Mouse (Mus musculus): Measurements from ENCODE around the gene Cldn1.

DNA sequence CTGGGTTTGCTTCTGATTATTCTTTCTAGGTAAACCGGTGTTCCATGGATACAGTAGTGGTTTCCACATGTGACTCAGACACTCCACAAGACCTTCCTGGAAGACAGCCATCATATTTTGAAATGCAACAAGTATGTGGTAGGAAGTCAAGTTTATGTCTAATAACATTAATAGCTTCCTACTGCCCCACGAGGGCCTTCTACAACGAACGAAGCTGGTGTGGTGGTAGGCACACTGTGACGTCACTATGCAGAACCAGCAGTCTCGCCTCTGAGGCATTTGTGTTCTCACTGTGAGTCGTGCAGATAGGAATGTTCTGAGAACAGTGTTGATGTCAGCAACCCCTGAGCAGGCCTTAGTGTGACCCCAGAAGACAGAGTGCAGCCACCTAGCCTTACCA is 55.4 kb downstream of the Cldn1 start:
- no peak for TF ChIP-seq HCFC1 (IDR thresholded peaks at IDR 0.05; ENCODE audit: borderline replicate concordance, insufficient read depth, low read length)
- no peak for TF ChIP-seq CHD2 (IDR thresholded peaks at IDR 0.05; ENCODE audit: low read depth, low read length)
- no peak for TF ChIP-seq ZNF384 (IDR thresholded peaks at IDR 0.05; ENCODE audit: low read depth, low read length)

All from ES-E14 (cell line).